Mouse (Mus musculus): ENCODE measurements around the gene Cadps.

DNA sequence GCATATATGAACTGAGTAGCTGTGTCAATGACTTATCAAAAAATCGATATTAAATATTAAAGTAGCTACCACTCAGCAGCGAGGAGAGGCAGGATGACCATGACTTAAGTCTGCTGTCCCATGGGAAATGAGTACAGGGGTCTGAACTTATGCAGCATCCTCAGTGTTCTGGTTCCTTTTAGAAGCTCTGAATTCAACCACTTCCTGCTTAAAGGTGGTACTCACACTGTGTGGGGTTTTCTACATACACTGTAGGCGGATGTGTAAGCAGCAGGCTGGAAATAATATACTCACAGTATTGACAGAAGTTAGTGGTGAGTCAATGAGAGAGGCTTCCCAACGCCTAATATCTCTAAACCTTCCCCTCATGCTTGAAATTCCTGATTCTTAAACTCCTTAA lies 215.9 kb downstream of the Cadps start:
- TF ChIP-seq CTCF (IDR thresholded peaks at IDR 0.05) (no peak), EP300 (IDR thresholded peaks at IDR 0.05; ENCODE audit: insufficient read depth, low read depth, low read length) (no peak), POLR2A (IDR thresholded peaks at IDR 0.05; ENCODE audit: insufficient read depth, low read depth, low read length) (no peak)

Data from heart, adult 2 months (tissue).